Mouse (Mus musculus): ENCODE results near the gene Tnfrsf12a. TPM values are rescaled to one million over a fixed set of nuclear protein-coding genes. Genes with fewer than 3 reads are reported as not detected.

Gene Tnfrsf12a
- total RNA-seq, 4 experiments from 2014 or later: 55.7 to 113 (median 85.0) TPM

DNA sequence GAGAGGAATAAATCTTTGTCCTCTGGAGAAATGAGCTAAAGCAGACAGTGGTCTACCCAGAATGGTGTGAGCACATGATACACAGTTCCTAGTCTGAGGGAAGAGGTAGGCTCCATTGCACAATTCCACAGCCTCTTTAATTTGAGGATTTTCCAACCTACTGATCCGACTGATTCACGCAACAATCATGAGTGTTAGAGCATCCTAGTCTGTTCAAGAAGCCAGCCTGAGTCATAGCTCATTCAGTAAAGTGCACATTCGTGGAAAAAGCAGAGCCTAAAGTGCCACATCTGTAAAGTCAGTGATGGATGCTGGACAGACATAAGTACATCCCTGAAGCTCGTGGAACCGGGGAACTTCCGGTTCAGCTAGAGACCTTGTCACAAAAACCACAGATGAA lies 25.9 kb downstream of the Tnfrsf12a start:
- DNase-seq (ENCODE audit: low spot score): no peak

DNA sequence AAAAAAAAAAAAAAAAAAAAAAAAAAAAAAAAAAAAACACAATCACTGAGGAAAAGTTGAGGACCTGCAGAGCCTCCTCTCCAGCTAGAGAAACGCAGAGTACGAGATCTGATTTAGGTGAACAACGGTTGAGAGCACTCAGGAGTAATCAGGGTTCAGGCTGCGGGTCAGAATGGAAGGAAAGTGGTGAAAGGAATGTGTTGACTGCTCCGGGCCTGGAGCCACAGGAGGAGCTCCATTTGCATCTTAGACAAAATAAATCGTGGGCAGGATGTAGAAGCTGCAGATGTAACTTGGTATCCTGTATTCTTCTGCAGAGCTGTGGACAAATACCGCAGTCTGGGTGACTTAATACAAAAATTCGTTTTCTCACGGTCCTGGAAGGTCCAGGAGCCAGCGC lies 31.4 kb downstream of the Tnfrsf12a start:
- DNase-seq (ENCODE audit: low spot score): no peak

DNA sequence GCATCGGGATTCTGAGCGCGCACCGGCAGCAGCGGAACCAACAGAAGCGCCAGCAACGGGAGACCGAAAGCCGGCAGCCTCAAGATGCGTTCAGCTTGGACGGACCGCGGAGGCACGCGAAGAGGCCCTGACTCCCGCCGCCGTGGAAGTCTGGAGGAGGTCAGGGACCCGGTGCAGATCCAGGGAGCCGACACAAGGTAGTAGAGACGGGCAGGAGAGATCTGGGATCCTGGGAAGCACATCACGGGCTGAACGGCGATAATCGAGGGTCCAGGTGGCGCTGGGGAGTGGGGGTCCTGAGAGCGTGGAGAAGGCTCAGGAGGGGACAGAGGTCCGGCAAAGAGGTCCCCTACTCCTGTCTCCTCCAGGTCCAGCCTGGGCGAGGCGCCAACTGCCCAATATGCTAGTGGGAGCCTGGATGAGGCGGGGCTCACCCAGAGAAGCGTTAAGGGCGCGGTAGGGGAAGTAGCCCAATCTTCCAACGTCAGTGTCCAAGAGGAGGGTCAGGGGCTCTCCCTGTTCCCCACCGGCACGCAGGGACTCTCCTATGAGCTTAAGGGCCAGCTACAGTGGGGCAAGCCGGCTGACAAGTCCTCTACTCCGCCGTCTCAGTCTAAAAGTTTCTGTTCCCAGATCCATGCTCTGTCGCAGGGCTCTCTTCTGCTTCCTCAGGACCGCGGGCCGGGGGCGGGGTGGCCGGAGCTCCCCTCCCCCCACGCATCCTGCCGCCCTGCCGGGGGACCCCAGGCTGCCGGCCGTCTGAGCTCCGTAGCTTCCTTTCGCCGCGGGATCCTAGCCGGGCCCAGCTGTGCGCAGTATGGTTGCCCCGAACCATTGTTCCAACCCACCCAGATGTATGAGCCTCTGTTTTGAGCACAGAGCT lies 32.4 kb downstream of the Tnfrsf12a start, which contains the start of gene Mmp25:
Mmp25 (minus strand) TSS at position 665 of the 883 bp plus-strand sequence.
- no peak for DNase-seq (ENCODE audit: low spot score)

DNA sequence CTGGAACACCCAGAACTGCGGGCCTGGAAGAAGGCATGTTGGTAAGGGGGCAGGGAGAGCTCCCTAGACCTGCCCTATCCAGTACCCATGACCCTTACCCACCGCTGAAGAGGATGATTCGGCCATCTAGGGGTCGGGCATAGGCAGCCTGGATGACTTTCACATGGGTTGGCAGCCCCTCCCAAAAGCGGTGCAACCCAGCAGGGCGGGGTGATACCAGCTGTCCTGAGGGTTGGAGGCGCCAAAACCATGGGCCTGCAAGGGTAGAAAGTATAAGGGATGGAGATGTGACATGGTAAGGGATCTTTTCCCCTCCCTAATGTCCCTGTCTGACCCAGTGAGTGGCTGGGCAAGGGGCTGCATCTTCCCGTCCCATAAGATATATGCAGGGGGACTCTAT lies 46.0 kb downstream of the Tnfrsf12a start:
- DNase-seq (ENCODE audit: low spot score): no peak

DNA sequence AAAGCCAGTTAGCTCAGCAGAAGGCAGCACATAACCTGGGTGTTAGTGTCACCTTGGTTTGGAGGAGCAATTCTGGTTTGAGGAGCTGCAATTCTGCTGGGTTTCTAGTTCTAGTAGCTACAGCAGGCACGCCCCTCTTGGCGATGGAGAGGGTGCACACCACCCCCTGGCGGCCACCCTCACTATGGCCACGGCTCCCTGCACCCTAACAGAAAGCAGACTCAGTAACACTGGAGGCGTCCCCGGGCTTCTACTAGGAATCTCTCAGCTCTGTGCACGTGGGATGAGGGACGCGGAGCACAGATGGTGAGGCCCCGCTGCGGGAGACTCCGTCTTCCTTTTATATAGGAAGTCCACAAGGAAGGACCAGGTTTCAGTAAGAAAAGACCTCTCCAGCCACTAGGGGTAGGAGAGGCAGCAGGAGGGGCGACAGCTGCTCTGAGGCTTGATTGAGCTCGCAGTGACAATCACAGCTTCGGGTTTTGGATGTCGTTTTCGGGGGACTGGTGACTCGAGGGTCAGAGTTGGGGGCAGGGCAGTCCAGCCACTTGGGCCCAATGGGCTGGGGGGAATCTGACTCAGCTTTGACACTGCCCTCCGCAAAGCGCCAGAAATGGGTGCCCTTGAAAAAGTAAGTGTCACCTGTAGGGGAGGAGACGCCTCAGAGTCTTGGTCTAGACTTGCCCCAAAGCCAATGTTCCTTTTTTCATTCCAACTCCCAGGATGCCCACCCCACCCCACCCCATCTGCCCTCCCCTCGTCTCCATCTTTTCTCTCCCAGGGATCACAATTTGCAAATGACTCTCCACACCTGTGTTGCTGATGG lies 46.9 kb downstream of the Tnfrsf12a start:
- DNase-seq (ENCODE audit: low spot score): peak; percentile 66

DNA sequence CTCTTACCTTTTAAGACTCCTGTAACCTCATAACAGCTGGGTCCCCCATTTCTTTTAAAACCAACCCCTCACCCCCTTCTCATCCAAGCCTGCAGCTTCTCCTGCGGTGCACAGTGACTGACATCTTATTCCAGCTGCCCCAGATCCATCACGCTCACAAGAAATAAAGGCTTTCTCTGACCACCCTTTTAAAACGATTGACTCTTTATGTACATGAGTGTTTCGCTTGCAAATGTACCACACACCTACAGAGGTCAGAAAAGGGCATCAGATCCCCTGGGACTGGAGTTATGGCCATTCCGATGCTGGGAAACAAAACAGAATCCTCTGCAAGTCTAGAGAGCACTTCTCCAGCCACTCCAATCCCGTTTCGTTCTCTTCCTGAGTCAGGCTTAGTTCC lies 49.5 kb downstream of the Tnfrsf12a start:
- DNase-seq (ENCODE audit: low spot score): no peak

Other genes with a start within 250 kb of the Tnfrsf12a start
- gene Vmn2r117, start 197.8 kb downstream of the Tnfrsf12a start, total RNA-seq (2022): not detected
- 1 to 10 TPM; 4.9 to 6.5 (median 5.8) TPM for gene Zfp213, start 113.2 kb downstream of the Tnfrsf12a start, total RNA-seq (2022)
- gene Zfp13, start 78.0 kb downstream of the Tnfrsf12a start, total RNA-seq (2022): 1 to 10 TPM; 1.9 to 5.9 (median 4.4) TPM
- not detected for gene Zscan10, start 76.6 kb downstream of the Tnfrsf12a start, total RNA-seq (2022)
- gene Mmp25, start 32.2 kb downstream of the Tnfrsf12a start, total RNA-seq (2022): under 1 TPM in 1 of 4 experiments, not detected in 3; 0.06 TPM
- gene Bicdl2, start 17.0 kb downstream of the Tnfrsf12a start, total RNA-seq (2022): not detected
- 100 to 1,000 TPM; 200 to 231 (median 211) TPM for gene Hcfc1r1, start 3.9 kb downstream of the Tnfrsf12a start, total RNA-seq (2022)
- 10 to 100 TPM in 3 of 4 experiments, 1 to 10 TPM in 1; 8.8 to 11.6 (median 11.0) TPM for gene Thoc6, start 3.6 kb downstream of the Tnfrsf12a start, total RNA-seq (2022)
- gene Cldn6, start 1.8 kb upstream of the Tnfrsf12a start, total RNA-seq (2022): not detected
- gene Cldn9, start 6.6 kb upstream of the Tnfrsf12a start, total RNA-seq (2022): under 1 TPM in 1 of 4 experiments, not detected in 3; 0.19 TPM
- gene 1520401A03Rik, start 45.3 kb upstream of the Tnfrsf12a start, total RNA-seq (2022): not detected
- 1 to 10 TPM in 2 of 4 experiments, under 1 TPM in 2; 0.78 to 1.5 (median 1.1) TPM for gene Pkmyt1, start 48.9 kb upstream of the Tnfrsf12a start, total RNA-seq (2022)
- gene Paqr4, start 63.4 kb upstream of the Tnfrsf12a start, total RNA-seq (2022): 10 to 100 TPM; 22.4 to 29.0 (median 26.4) TPM
- gene Kremen2, start 68.4 kb upstream of the Tnfrsf12a start, total RNA-seq (2022): under 1 TPM in 1 of 4 experiments, not detected in 3; 0.26 TPM
- 10 to 100 TPM; 40.8 to 42.0 (median 40.9) TPM for gene Flywch1, start 94.1 kb upstream of the Tnfrsf12a start, total RNA-seq (2022)
- gene Flywch2, start 108.6 kb upstream of the Tnfrsf12a start, total RNA-seq (2022): 1 to 10 TPM in 1 of 4 experiments, under 1 TPM in 2, not detected in 1; 0.41 to 1.2 (median 0.87) TPM
- 100 to 1,000 TPM; 151 to 179 (median 164) TPM for gene Srrm2, start 113.1 kb upstream of the Tnfrsf12a start, total RNA-seq (2022)
- gene Elob, start 151.7 kb upstream of the Tnfrsf12a start, total RNA-seq (2022): 100 to 1,000 TPM; 321 to 411 (median 362) TPM
- not detected for gene Prss33, start 158.6 kb upstream of the Tnfrsf12a start, total RNA-seq (2022)
- not detected for gene Prss32, start 166.4 kb upstream of the Tnfrsf12a start, total RNA-seq (2022)
- under 1 TPM in 2 of 4 experiments, not detected in 2; 0.14 to 0.16 TPM for gene Prss41, start 166.7 kb upstream of the Tnfrsf12a start, total RNA-seq (2022)
- not detected for gene Prss21, start 190.6 kb upstream of the Tnfrsf12a start, total RNA-seq (2022)
- not detected for gene Dcpp1, start 203.4 kb upstream of the Tnfrsf12a start, total RNA-seq (2022)
- gene Dcpp2, start 203.4 kb upstream of the Tnfrsf12a start, total RNA-seq (2022): not detected
- gene Dcpp3, start 240.0 kb upstream of the Tnfrsf12a start, total RNA-seq (2022): not detected

All from heart, adult 8-10 months (tissue).